Mouse (Mus musculus) forebrain, embryonic 16.5 days (tissue): ENCODE results near the gene Zdhhc5. TPM values are rescaled to one million over a fixed set of nuclear protein-coding genes. Genes with fewer than 3 reads are reported as not detected.
"Not testable (repeated sequence)": the region's sequence is repeated elsewhere in the genome, so short reads cannot be mapped to it uniquely, and the experiment has no call there.

ENCODE experiments used
- ATAC-seq: fragments of 200-750 bp; cut with Nextera tagmentation; 2 replicates; pipeline ENCODE4 v1.8.0; 2017; ENCODE audit warnings: mild to moderate bottlenecking, moderate library complexity
- H3K27ac ChIP-seq: fragments of 300-500 bp; sonication (generic); 2 replicates; pipeline ENCODE4 v1.5.1; 2014; ENCODE audit warnings: low read length, control low read depth
- H3K27me3 ChIP-seq: fragments of 300-500 bp; sonication (generic); replicated peaks from 2 replicates; pipeline ENCODE4 v1.6.1; 2014; ENCODE audit warnings: low read length; ENCODE audit not compliant: control insufficient read depth, insufficient read depth
- H3K36me3 ChIP-seq: fragments of 300-500 bp; sonication (generic); 2 replicates; pipeline ENCODE4 v1.6.1; 2014; ENCODE audit not compliant: control insufficient read depth, insufficient read depth
- H3K4me1 ChIP-seq: fragments of 300-500 bp; sonication (generic); replicated peaks from 2 replicates; pipeline ENCODE4 v1.6.1; 2014; ENCODE audit warnings: low read length; ENCODE audit not compliant: control insufficient read depth, insufficient read depth
- H3K4me2 ChIP-seq: fragments of 300-500 bp; sonication (generic); 2 replicates; pipeline ENCODE4 v1.6.1; 2014; ENCODE audit warnings: mild to moderate bottlenecking, low read length, control low read depth
- H3K4me3 ChIP-seq: fragments of 300-500 bp; sonication (generic); replicated peaks from 2 replicates; pipeline ENCODE4 v1.5.1; 2014; ENCODE audit warnings: mild to moderate bottlenecking, low read length, control low read depth
- H3K9ac ChIP-seq: fragments of 300-500 bp; sonication (generic); replicated peaks from 2 replicates; pipeline ENCODE4 v1.6.1; 2014; ENCODE audit warnings: low read depth, low read length, control low read depth
- H3K9me3 ChIP-seq: fragments of 300-500 bp; sonication (generic); 2 replicates; pipeline ENCODE4 v1.6.1; 2016; ENCODE audit warnings: low read length; ENCODE audit not compliant: control insufficient read depth
- WGBS: fragments of 180-500 bp; shearing (Covaris S2); extraction: QIAGEN DNeasy Blood & Tissue Kit; methylation state at CpG from one replicate; pipeline ENCODE4 v1.1.7; 2014; 5-methylcytosine and 5-hydroxymethylcytosine counted together
- polyA plus RNA-seq: library from polyadenylated mRNA; unstranded; fragments of >200 nt; fragmentation: Nextera tagmentation; extraction: Ambion mirVana; gene quantifications from 2 replicates; pipeline ENCODE4 v1.2.1, GENCODE M21; 2015

Gene Zdhhc5
- polyA plus RNA-seq, 1 experiment from 2014 or later, result 19.4 TPM

GRCm38 (mm10) chr2:84736312-84737161, 21.6 kb upstream of the Zdhhc5 start:
- Histone ChIP-seq H3K4me1 (peaks cover 60% of the 10 kb centered on the region), H3K36me3 (no peaks in the 10 kb centered on the region; the same call in 1 of the 2 replicates), H3K27me3 (no peaks in the 10 kb centered on the region), H3K9me3 (no peaks in the 10 kb centered on the region), H3K27ac (no peak overlapping the region), H3K9ac (peak overlapping the region; percentile 39), H3K4me2 (peak overlapping the region; percentile 84), H3K4me3 (peak overlapping the region; percentile 32)
- 3% methylated on average over 27 of the region's 27 CpGs for WGBS
- ATAC-seq, result no peak

GRCm38 (mm10) chr2:84735346-84735920, 20.5 kb upstream of the Zdhhc5 start:
- H3K27ac ChIP-seq, result no peak overlapping the region
- peaks cover 49% of the 10 kb centered on the region for H3K4me1 ChIP-seq
- H3K9ac ChIP-seq, result peak overlapping the region; percentile 80
- peak overlapping the region; percentile 58 for H3K4me3 ChIP-seq
- WGBS, result 17% methylated on average over 7 of the region's 7 CpGs
- H3K9me3 ChIP-seq, result no peaks in the 10 kb centered on the region
- no peaks in the 10 kb centered on the region for H3K27me3 ChIP-seq
- H3K36me3 ChIP-seq, result no peaks in the 10 kb centered on the region; the same call in 1 of the 2 replicates
- peak overlapping the region; percentile 84 for H3K4me2 ChIP-seq
- ATAC-seq, result no peak

GRCm38 (mm10) chr2:84734919-84735318, 19.9 kb upstream of the Zdhhc5 start:
- WGBS, result 0% methylated on average over 2 of the region's 2 CpGs
- H3K9me3 ChIP-seq, result no peaks in the 10 kb centered on the region
- no peak for ATAC-seq
- H3K9ac ChIP-seq, result peak overlapping the region; percentile 80
- peak overlapping the region; percentile 84 for H3K4me2 ChIP-seq
- no peaks in the 10 kb centered on the region for H3K27me3 ChIP-seq
- H3K4me1 ChIP-seq, result peaks cover 49% of the 10 kb centered on the region
- peak overlapping the region; percentile 82; the same call in 1 of the 2 replicates for H3K27ac ChIP-seq
- H3K36me3 ChIP-seq, result no peaks in the 10 kb centered on the region
- peak overlapping the region; percentile 58 for H3K4me3 ChIP-seq

GRCm38 (mm10) chr2:84734351-84734864, 19.4 kb upstream of the Zdhhc5 start:
- Histone ChIP-seq H3K27me3 (no peaks in the 10 kb centered on the region), H3K9me3 (no peaks in the 10 kb centered on the region), H3K4me1 (peaks cover 49% of the 10 kb centered on the region), H3K4me2 (peak overlapping the region; percentile 84), H3K9ac (peak overlapping the region; percentile 80), H3K4me3 (peak overlapping the region; percentile 58), H3K36me3 (no peaks in the 10 kb centered on the region), H3K27ac (peak overlapping the region; percentile 82)
- 2% methylated on average over 11 of the region's 11 CpGs for WGBS
- peak; percentile 57 for ATAC-seq

GRCm38 (mm10) chr2:84733579-84734300, 18.8 kb upstream of the Zdhhc5 start, which contains the start of gene Ypel4:
Gene Ypel4 (plus strand): TSS chr2:84734058.
- Histone ChIP-seq H3K27me3 (no peaks in the 10 kb centered on the region), H3K4me1 (peaks cover 48% of the 10 kb centered on the region)
- peak; percentile 84 for ATAC-seq

GRCm38 (mm10) chr2:84732394-84732793, 17.4 kb upstream of the Zdhhc5 start:
- WGBS, result 86% methylated on average over 1 of the region's 1 CpGs
- ATAC-seq, result no peak
- Histone ChIP-seq H3K27ac (no peak overlapping the region), H3K9me3 (no peaks in the 10 kb centered on the region), H3K4me2 (no peak overlapping the region), H3K4me3 (no peak overlapping the region), H3K27me3 (no peaks in the 10 kb centered on the region), H3K36me3 (no peaks in the 10 kb centered on the region), H3K4me1 (peaks cover 40% of the 10 kb centered on the region), H3K9ac (no peak overlapping the region)

More at GRCm38 (mm10) chr2:84733579-84734300, 18.8 kb upstream of the Zdhhc5 start, which contains the start of gene Ypel4:
- Histone ChIP-seq H3K4me2 (peak within 1 kb of the TSS; percentile 84), H3K4me3 (peak within 1 kb of the TSS; percentile 58), H3K36me3 (no peaks in the 10 kb centered on the region), H3K27ac (peak within 1 kb of the TSS; percentile 82), H3K9me3 (no peaks in the 10 kb centered on the region), H3K9ac (peak within 1 kb of the TSS; percentile 80)
- WGBS, result 3% methylated on average over 8 of the region's 8 CpGs

- Histone ChIP-seq H3K4me1 (peaks cover 34% of the 10 kb centered on the region), H3K9ac (no peak overlapping the region), H3K36me3 (no peaks in the 10 kb centered on the region), H3K27me3 (no peaks in the 10 kb centered on the region), H3K27ac (no peak overlapping the region), H3K9me3 (no peaks in the 10 kb centered on the region), H3K4me3 (no peak overlapping the region), H3K4me2 (no peak overlapping the region)
- no peak for ATAC-seq
- WGBS, result 82% methylated on average over 3 of the region's 3 CpGs
Measured at GRCm38 (mm10) chr2:84731206-84731605, 16.2 kb upstream of the Zdhhc5 start.

- H3K4me3 ChIP-seq, H3K36me3 ChIP-seq, H3K9ac ChIP-seq, ATAC-seq, H3K4me2 ChIP-seq, H3K27ac ChIP-seq, H3K27me3 ChIP-seq, H3K9me3 ChIP-seq: not testable (repeated sequence)
- 79% methylated on average over 5 of the region's 5 CpGs for WGBS
- peaks cover 26% of the 10 kb centered on the region for H3K4me1 ChIP-seq
Measured at GRCm38 (mm10) chr2:84728191-84728590, 13.2 kb upstream of the Zdhhc5 start.
